Mouse (Mus musculus) embryonic facial prominence, embryonic 11.5 days (tissue): ENCODE results near the gene Rem1. TPM values are rescaled to one million over a fixed set of nuclear protein-coding genes. Genes with fewer than 3 reads are reported as not detected.

Experiments
- ATAC-seq: fragments of 200-750 bp; cut with Nextera tagmentation; replicated peaks from 2 replicates; pipeline ENCODE4 v1.8.0; 2017; ENCODE audit warnings: low read depth; ENCODE audit not compliant: insufficient number of reproducible peaks, low FRiP score, low TSS enrichment
- DNase-seq: peaks from one replicate; pipeline ENCODE4 v3.0.0-alpha.2; 2015; ENCODE audit warnings: low spot score
- H3K27ac ChIP-seq: fragments of 300-500 bp; sonication (generic); replicated peaks from 2 replicates; pipeline ENCODE4 v1.5.1; 2014; ENCODE audit warnings: mild to moderate bottlenecking, low read depth, low read length, control low read depth
- H3K27me3 ChIP-seq: fragments of 300-500 bp; sonication (generic); 2 replicates; pipeline ENCODE4 v1.6.1; 2014; ENCODE audit warnings: mild to moderate bottlenecking, low read length, moderate library complexity, mixed read lengths; ENCODE audit not compliant: control insufficient read depth, insufficient read depth
- H3K36me3 ChIP-seq: fragments of 300-500 bp; sonication (generic); replicated peaks from 2 replicates; pipeline ENCODE4 v1.6.1; 2014; ENCODE audit warnings: low read depth, mild to moderate bottlenecking, low read length, moderate library complexity, mixed read lengths; ENCODE audit not compliant: control insufficient read depth, insufficient read depth
- H3K4me1 ChIP-seq: fragments of 300-500 bp; sonication (generic); 2 replicates; pipeline ENCODE4 v1.6.1; 2014; ENCODE audit warnings: low read length, mixed read lengths; ENCODE audit not compliant: control insufficient read depth, insufficient read depth
- H3K4me2 ChIP-seq: fragments of 300-500 bp; sonication (generic); 2 replicates; pipeline ENCODE4 v1.6.1; 2014; ENCODE audit warnings: low read depth, mild to moderate bottlenecking, control low read depth, low read length, moderate library complexity
- H3K4me3 ChIP-seq: fragments of 300-500 bp; sonication (generic); 2 replicates; pipeline ENCODE4 v1.5.1; 2014; ENCODE audit warnings: low read depth, low read length, control low read depth
- H3K9ac ChIP-seq: fragments of 300-500 bp; sonication (generic); replicated peaks from 2 replicates; pipeline ENCODE4 v1.6.1; 2014; ENCODE audit warnings: mild to moderate bottlenecking, control low read depth, low read length
- H3K9me3 ChIP-seq: fragments of 300-500 bp; sonication (generic); replicated peaks from 2 replicates; pipeline ENCODE4 v1.6.1; 2016; ENCODE audit warnings: mild to moderate bottlenecking, low read length, inconsistent platforms, mixed read lengths; ENCODE audit not compliant: control insufficient read depth
- WGBS: fragments of 180-500 bp; shearing (Covaris S2); extraction: QIAGEN DNeasy Blood & Tissue Kit; methylation state at CpG from one replicate; pipeline ENCODE4 v1.1.7; 2014; 5-methylcytosine and 5-hydroxymethylcytosine counted together
- polyA plus RNA-seq: library from polyadenylated mRNA; unstranded; fragments of >200 nt; fragmentation: Nextera tagmentation; extraction: Ambion mirVana; gene quantifications from 2 replicates; pipeline ENCODE4 v1.2.1, GENCODE M21; 2014

The Rem1 gene
- polyA plus RNA-seq, 1 experiment from 2014 or later: 0.36 TPM

DNA sequence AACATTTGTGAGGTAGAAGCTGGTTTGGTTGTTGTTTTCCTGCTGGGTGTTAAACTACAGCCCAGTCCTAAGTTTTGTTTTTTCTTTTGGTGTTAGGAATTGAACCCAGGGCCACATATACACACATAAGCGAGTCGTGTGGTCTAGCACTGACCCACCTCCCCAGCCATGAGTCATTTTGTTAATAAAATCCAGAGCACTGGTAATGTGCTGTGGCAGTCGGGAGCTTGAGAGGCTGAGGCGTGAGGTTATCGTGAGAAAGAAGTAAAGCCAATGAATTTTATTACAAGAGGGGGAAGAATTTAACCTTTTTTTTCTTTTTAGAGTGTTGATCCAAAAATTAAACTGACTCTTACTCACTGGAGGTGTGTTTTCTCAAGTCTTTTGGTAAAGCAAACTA is 56.3 kb downstream of the Rem1 start:
- H3K36me3 ChIP-seq: peaks cover 44% of the 10 kb centered on the region
- H3K4me1 ChIP-seq: no peaks in the 10 kb centered on the region

More for the DNA sequence above, 56.3 kb downstream of the Rem1 start:
- no peak for DNase-seq
- ATAC-seq: no peak
- no peak overlapping the region for H3K4me3 ChIP-seq
- H3K4me2 ChIP-seq: no peak overlapping the region
- 91% methylated on average over 5 of the region's 5 CpGs for WGBS
- H3K27ac ChIP-seq: no peak overlapping the region
- no peaks in the 10 kb centered on the region; the same call in 1 of the 2 replicates for H3K9me3 ChIP-seq
- H3K27me3 ChIP-seq: no peaks in the 10 kb centered on the region
- H3K9ac ChIP-seq: no peak overlapping the region

Other genes starting within 250 kb of the Rem1 start
- gene Sox12, start 228.9 kb upstream of the Rem1 start, polyA plus RNA-seq: 19.6 and 20.7 TPM in 2 replicates
- gene Zcchc3, start 211.9 kb upstream of the Rem1 start, polyA plus RNA-seq: 61.6 and 67.7 TPM in 2 replicates
- 0.17 and 0.24 TPM in 2 replicates for gene 6820408C15Rik, start 211.4 kb upstream of the Rem1 start, polyA plus RNA-seq
- not detected in 2 replicates for gene Defb23, start 162.3 kb upstream of the Rem1 start, polyA plus RNA-seq
- not detected in 2 replicates for gene Defb20, start 149.9 kb upstream of the Rem1 start, polyA plus RNA-seq
- not detected in 2 replicates for gene Defb22, start 136.8 kb upstream of the Rem1 start, polyA plus RNA-seq
- not detected in 2 replicates for gene Defb26, start 115.3 kb upstream of the Rem1 start, polyA plus RNA-seq
- not detected in 2 replicates for gene Defb28, start 108.7 kb upstream of the Rem1 start, polyA plus RNA-seq
- not detected in 2 replicates for gene Defb29, start 86.9 kb upstream of the Rem1 start, polyA plus RNA-seq
- not detected in 2 replicates for gene Gm17416, start 57.6 kb upstream of the Rem1 start, polyA plus RNA-seq
- gene Defb21, start 54.2 kb upstream of the Rem1 start, polyA plus RNA-seq: not detected in 2 replicates
- not detected in 2 replicates for gene Defb19, start 46.6 kb upstream of the Rem1 start, polyA plus RNA-seq
- gene Defb45, start 27.6 kb upstream of the Rem1 start, polyA plus RNA-seq: not detected in 2 replicates
- not detected in 2 replicates for gene Defb36, start 22.6 kb upstream of the Rem1 start, polyA plus RNA-seq
- not detected in 2 replicates for gene Defb25, start 3.9 kb upstream of the Rem1 start, polyA plus RNA-seq
- 115 and 118 TPM in 2 replicates for gene H13, start 42.5 kb downstream of the Rem1 start, polyA plus RNA-seq
- 40.6 and 45.1 TPM in 2 replicates for gene Mcts2, start 60.1 kb downstream of the Rem1 start, polyA plus RNA-seq
- gene Id1, start 109.3 kb downstream of the Rem1 start, polyA plus RNA-seq: 166 and 179 TPM in 2 replicates
- 9.8 and 11.1 TPM in 2 replicates for gene Cox4i2, start 127.2 kb downstream of the Rem1 start, polyA plus RNA-seq
- 100 and 107 TPM in 2 replicates for gene Bcl2l1, start 204.8 kb downstream of the Rem1 start, polyA plus RNA-seq
- 170 and 190 TPM in 2 replicates for gene Tpx2, start 221.0 kb downstream of the Rem1 start, polyA plus RNA-seq